Mouse (Mus musculus) forebrain, embryonic 11.5 days (tissue): Measurements from ENCODE around the gene Ddit4l. TPM values are rescaled to one million over a fixed set of nuclear protein-coding genes. Genes with fewer than 3 reads are reported as not detected.

Experiments used
- ATAC-seq: fragments of 200-750 bp; cut with Nextera tagmentation; replicated peaks from 2 replicates; pipeline ENCODE4 v1.8.0; 2017; ENCODE audit warnings: moderate TSS enrichment; ENCODE audit not compliant: low FRiP score
- DNase-seq: peaks from one replicate; pipeline ENCODE4 v3.0.0-alpha.2; 2017; ENCODE audit warnings: low spot score
- H3K27ac ChIP-seq: fragments of 300-500 bp; sonication (generic); 2 replicates; pipeline ENCODE4 v1.5.1; 2014; ENCODE audit warnings: low read depth, low read length
- H3K27me3 ChIP-seq: fragments of 300-500 bp; sonication (generic); 2 replicates; pipeline ENCODE4 v1.6.1; 2014; ENCODE audit warnings: mild to moderate bottlenecking, low read length, mixed read lengths; ENCODE audit not compliant: control insufficient read depth, insufficient read depth
- H3K36me3 ChIP-seq: fragments of 300-500 bp; sonication (generic); 2 replicates; pipeline ENCODE4 v1.6.1; 2014; ENCODE audit warnings: mild to moderate bottlenecking, low read length, moderate library complexity, mixed read lengths; ENCODE audit not compliant: control insufficient read depth, insufficient read depth
- H3K4me1 ChIP-seq: fragments of 300-500 bp; sonication (generic); replicated peaks from 2 replicates; pipeline ENCODE4 v1.6.1; 2014; ENCODE audit warnings: low read length, mixed read lengths; ENCODE audit not compliant: control insufficient read depth, insufficient read depth
- H3K4me2 ChIP-seq: fragments of 300-500 bp; sonication (generic); 2 replicates; pipeline ENCODE4 v1.6.1; 2014; ENCODE audit warnings: low read depth, mild to moderate bottlenecking, low read length, moderate library complexity, mixed read lengths; ENCODE audit not compliant: severe bottlenecking
- H3K4me3 ChIP-seq: fragments of 300-500 bp; sonication (generic); 2 replicates; pipeline ENCODE4 v1.5.1; 2014; ENCODE audit warnings: low read depth, low read length
- H3K9ac ChIP-seq: fragments of 300-500 bp; sonication (generic); 2 replicates; pipeline ENCODE4 v1.6.1; 2014; ENCODE audit warnings: low read length
- H3K9me3 ChIP-seq: fragments of 300-500 bp; sonication (generic); 2 replicates; pipeline ENCODE4 v1.6.1; 2016; ENCODE audit warnings: low read length, mixed read lengths; ENCODE audit not compliant: control insufficient read depth
- WGBS: fragments of 180-500 bp; shearing (Covaris S2); extraction: QIAGEN DNeasy Blood & Tissue Kit; methylation state at CpG from one replicate; pipeline ENCODE4 v1.1.7; 2014; 5-methylcytosine and 5-hydroxymethylcytosine counted together
- polyA plus RNA-seq: library from polyadenylated mRNA; unstranded; fragments of >200 nt; fragmentation: Nextera tagmentation; extraction: Ambion mirVana; gene quantifications from 2 replicates; pipeline ENCODE4 v1.2.1, GENCODE M21; 2014

Ddit4l gene
- polyA plus RNA-seq, 1 experiment from 2014 or later = 11.9 TPM

DNA sequence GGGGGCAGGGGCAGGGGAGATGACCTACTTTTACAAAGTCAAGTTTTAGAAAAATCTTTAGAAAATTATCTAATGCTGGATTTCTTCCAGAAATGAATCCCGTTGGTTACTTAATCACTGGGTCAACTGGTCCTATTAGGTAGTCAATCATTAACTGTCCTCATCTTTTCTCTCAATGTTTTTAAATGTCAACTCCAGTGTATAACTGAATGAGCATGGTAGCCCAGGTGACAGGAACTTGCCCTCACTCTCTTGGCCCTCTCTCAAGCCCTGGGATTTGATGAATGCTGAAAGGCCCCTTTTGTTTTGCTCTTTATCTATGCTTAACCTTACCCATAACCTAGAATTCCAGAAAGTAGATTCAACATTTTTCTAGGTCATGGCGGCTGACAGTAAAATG, 9.4 kb upstream of the Ddit4l start:
- H3K4me3 ChIP-seq = no peak overlapping the region
- ATAC-seq (no peak), DNase-seq (no peak)
- H3K9ac ChIP-seq = no peak overlapping the region
- H3K36me3 ChIP-seq = no peaks in the 10 kb centered on the region
- no peaks in the 10 kb centered on the region for H3K4me1 ChIP-seq
- 76% methylated on average over 2 of the region's 2 CpGs for WGBS
- H3K4me2 ChIP-seq = no peak overlapping the region
- H3K9me3 ChIP-seq = no peaks in the 10 kb centered on the region
- no peaks in the 10 kb centered on the region for H3K27me3 ChIP-seq
- no peak overlapping the region for H3K27ac ChIP-seq

DNA sequence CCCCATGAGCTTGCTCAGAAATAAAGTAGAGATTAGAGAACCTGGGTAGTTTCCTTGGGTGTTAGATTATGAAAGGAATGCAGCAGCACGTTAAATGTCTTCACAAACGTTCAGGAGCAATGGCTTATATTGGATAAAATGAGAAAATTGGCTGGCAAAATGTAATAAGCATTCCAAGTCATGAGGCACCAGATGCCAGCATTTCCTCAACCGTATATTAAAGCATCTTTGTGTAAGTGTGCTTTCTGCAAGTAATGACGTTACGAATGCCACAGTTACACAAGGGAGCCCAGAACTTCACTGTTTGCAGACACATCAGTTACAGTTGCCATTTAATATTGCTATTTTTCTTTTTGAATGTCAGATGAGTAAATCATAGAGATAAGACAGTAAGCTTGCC, 872 bp upstream of the Ddit4l start:
- Histone ChIP-seq H3K9ac (no peak overlapping the region), H3K4me3 (no peak overlapping the region), H3K36me3 (no peaks in the 10 kb centered on the region), H3K4me2 (no peak overlapping the region), H3K4me1 (peaks cover 9% of the 10 kb centered on the region; the same call in 1 of the 2 replicates), H3K27me3 (no peaks in the 10 kb centered on the region; the same call in 1 of the 2 replicates), H3K27ac (no peak overlapping the region), H3K9me3 (no peaks in the 10 kb centered on the region)
- DNase-seq (no peak), ATAC-seq (no peak)
- 89% methylated on average over 5 of the region's 5 CpGs for WGBS

DNA sequence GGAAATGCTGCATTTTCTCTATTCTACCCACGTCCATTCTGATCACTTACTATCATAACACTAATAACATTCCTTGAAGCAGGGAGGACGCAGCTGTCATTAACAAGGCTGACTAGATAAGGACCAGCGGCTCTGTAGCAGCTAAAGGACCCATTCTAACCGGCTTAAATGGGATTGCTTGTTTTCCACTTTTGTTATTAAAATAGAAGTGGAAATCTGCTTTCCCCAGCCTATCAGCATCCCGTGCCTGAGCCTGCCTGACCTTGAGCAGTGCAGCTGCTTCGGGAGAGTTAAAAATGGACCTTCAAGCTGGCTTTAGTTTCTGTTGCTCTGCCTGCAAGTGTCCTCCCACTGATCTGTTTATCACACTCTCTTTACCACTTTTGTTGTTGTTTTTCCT, 679 bp downstream of the Ddit4l start:
- Histone ChIP-seq H3K4me1 (peaks cover 9% of the 10 kb centered on the region; the same call in 1 of the 2 replicates), H3K9ac (no peak overlapping the region; the same call in 1 of the 2 replicates), H3K4me2 (no peak overlapping the region), H3K9me3 (no peaks in the 10 kb centered on the region), H3K27ac (no peak overlapping the region), H3K36me3 (no peaks in the 10 kb centered on the region), H3K27me3 (no peaks in the 10 kb centered on the region; the same call in 1 of the 2 replicates), H3K4me3 (no peak overlapping the region)
- DNase-seq (no peak), ATAC-seq (no peak)
- WGBS = 29% methylated on average over 6 of the region's 6 CpGs

DNA sequence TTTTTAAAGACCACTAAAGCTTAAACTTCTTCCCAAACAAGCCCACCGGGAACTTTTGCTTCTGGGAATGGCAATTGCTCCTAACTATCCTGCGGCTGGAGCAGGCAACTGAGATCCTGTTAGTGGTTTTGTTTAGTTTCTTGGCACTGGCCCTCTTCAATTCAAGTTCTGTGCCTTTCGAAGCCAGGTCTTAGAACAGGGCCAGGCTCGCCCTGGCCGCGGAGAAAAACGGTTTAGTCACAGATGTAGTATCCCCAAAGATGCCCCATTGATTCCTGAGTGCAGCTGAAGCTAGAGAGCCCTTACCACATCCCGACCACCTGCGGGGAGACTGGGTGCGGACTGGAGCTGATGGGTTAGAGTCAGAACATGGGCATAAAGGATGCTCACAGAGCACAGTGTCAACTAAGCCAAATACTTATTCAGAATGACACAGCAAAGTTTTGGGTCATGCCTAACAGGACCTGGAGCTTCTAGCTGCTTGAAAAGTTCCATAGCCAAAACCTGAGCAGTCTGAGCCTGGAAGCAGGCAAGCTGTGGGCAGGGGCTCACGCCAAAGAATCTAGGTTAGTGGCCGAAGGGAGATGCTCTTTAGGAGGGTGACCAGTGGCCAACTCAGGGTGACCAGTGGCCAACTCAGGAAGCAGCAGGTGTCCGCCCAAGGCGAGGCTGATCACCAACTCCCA, 1.6 kb downstream of the Ddit4l start:
- Histone ChIP-seq H3K27ac (no peak overlapping the region), H3K4me2 (peak overlapping the region; percentile 93), H3K4me1 (peaks cover 9% of the 10 kb centered on the region; the same call in 1 of the 2 replicates), H3K9ac (peak overlapping the region; percentile 65; the same call in 1 of the 2 replicates), H3K27me3 (no peaks in the 10 kb centered on the region; the same call in 1 of the 2 replicates), H3K4me3 (peak overlapping the region; percentile 53), H3K9me3 (no peaks in the 10 kb centered on the region), H3K36me3 (no peaks in the 10 kb centered on the region)
- whole genome bisulfite sequencing = 22% methylated on average over 14 of the region's 14 CpGs
- DNase-seq = no peak
- ATAC-seq = no peak; the same call in none of the 2 replicates

DNA sequence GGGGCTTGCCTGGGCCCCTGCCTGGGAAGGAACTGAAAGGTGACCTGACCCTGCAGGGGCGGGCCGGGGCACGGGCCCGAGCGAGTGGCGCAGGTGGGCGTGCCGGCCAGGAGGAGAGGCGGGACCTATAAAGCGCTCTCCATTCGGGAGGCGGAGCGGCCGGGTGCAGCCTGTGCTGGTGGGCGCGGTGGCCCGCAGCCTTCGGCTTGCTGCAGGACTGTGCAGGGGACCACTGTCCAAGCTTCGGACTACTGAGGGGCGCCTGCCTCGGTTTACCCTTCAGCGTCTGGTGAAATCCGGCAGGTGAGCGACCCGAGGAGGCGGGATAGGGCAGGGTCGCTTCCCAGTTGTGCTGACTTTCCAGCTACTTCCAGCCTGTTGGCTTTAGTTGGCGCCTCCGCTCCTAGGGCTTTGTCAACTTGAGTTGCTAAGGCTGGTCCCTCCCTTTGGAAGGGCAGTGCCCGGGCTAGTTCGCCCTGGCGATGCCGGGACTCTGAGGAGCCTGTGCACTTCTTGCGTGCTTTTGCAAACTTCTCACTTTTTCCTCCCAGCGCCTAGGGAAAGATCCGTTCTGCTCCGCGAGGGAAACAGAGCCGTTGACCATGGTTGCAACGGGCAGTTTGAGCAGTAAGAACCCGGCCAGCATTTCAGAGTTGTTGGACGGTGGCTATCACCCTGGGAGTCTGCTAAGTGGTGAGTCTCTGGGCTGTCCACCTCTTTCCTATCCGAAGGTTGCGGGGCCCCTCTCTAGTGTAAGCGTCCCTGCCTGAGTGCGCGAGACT, 2.4 kb downstream of the Ddit4l start:
- ATAC-seq (peak; percentile 97), DNase-seq (peak; percentile 84)
- Histone ChIP-seq H3K36me3 (no peaks in the 10 kb centered on the region), H3K27me3 (no peaks in the 10 kb centered on the region; the same call in 1 of the 2 replicates), H3K4me1 (peaks cover 9% of the 10 kb centered on the region; the same call in 1 of the 2 replicates), H3K9me3 (no peaks in the 10 kb centered on the region), H3K4me3 (peak overlapping the region; percentile 53), H3K4me2 (peak overlapping the region; percentile 93), H3K9ac (peak overlapping the region; percentile 65), H3K27ac (no peak overlapping the region)
- under 1% methylated on average over 47 of the region's 47 CpGs for WGBS

DNA sequence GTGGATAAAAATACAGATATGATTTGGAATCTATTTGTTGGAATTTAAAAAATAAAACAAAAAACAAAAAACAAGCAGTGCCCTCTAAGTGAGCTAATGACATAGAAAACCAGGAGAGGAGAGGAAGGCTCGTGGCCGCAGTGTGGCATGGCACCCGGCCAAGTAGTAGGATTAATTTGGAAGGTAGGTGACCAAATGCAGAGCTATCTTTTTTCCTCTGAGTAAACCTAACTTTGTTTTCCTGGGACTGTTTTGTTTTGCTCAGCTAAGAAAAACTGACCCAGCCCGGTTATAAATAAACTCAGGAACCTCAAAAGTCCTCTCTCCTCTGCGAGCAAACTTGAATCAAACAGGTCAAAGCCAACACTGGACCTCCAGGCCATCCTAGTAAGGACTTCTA, 3.6 kb downstream of the Ddit4l start:
- no peak overlapping the region for H3K4me2 ChIP-seq
- no peak overlapping the region for H3K27ac ChIP-seq
- WGBS = 83% methylated on average over 5 of the region's 5 CpGs
- ATAC-seq = no peak
- DNase-seq = no peak
- H3K9me3 ChIP-seq = no peaks in the 10 kb centered on the region
- no peaks in the 10 kb centered on the region; the same call in 1 of the 2 replicates for H3K27me3 ChIP-seq
- H3K4me3 ChIP-seq = no peak overlapping the region
- no peak overlapping the region for H3K9ac ChIP-seq
- peaks cover 9% of the 10 kb centered on the region; the same call in 1 of the 2 replicates for H3K4me1 ChIP-seq
- no peaks in the 10 kb centered on the region for H3K36me3 ChIP-seq

DNA sequence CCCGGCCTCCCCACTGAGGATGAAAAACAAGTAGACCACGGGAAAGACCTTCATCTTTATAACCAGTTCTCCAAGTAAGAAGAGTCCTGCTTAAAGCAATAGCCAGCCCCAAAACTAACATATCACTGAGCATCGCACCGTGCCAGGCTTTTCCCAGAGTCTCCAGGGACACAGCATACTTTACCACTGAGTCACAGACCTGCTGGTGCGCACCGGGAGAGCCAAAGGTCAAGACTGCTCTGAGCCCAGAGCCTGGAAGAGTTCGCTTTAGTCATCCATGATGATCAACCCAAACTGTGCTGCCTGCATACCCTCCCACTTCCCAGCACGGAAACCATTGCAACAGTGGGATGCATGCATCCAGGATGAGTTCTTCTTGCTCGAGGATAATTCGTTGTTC, 12.3 kb downstream of the Ddit4l start:
- no peak overlapping the region for H3K9ac ChIP-seq
- WGBS = 87% methylated on average over 10 of the region's 10 CpGs
- H3K27me3 ChIP-seq = no peaks in the 10 kb centered on the region
- no peak overlapping the region for H3K27ac ChIP-seq
- no peak overlapping the region for H3K4me3 ChIP-seq
- no peaks in the 10 kb centered on the region for H3K9me3 ChIP-seq
- no peak overlapping the region for H3K4me2 ChIP-seq
- no peaks in the 10 kb centered on the region for H3K36me3 ChIP-seq
- DNase-seq (no peak), ATAC-seq (no peak)
- H3K4me1 ChIP-seq = no peaks in the 10 kb centered on the region

DNA sequence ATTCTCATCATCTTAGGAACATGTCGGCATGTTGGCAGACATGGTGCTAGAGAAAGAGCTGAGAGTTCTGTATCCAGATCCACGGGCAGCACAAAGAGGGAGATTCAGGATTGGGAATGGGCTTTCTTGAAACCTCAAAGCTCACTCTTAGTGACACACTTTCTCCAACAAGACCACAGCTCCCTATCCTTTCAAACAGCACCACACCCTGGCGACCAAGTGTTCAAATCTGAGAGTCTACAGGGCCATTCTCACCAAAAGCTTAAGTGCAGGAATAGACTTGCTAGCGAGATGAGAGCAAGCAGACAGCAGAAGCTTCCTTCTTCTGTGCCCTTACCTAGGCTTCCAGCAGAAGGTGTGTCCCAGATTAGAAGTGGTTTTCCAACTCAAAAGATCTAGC, 15.2 kb downstream of the Ddit4l start:
- Histone ChIP-seq H3K36me3 (no peaks in the 10 kb centered on the region), H3K4me3 (no peak overlapping the region), H3K9ac (no peak overlapping the region), H3K4me2 (no peak overlapping the region), H3K4me1 (no peaks in the 10 kb centered on the region), H3K27ac (no peak overlapping the region), H3K27me3 (no peaks in the 10 kb centered on the region), H3K9me3 (no peaks in the 10 kb centered on the region)
- DNase-seq = no peak
- no peak for ATAC-seq
- 84% methylated on average over 4 of the region's 4 CpGs for WGBS
